Mouse (Mus musculus): ENCODE measurements around the gene Psmd9. TPM values are rescaled to one million over a fixed set of nuclear protein-coding genes. Genes with fewer than 3 reads are reported as not detected.

The Psmd9 gene
- polyA plus RNA-seq, 1 experiment from 2014 or later = 67.6 TPM

Other genes with a start within 250 kb of the Psmd9 start
- 29.6 and 31.7 TPM in 2 replicates for gene Kdm2b, start 179.6 kb upstream of the Psmd9 start, polyA plus RNA-seq (2015; fragmentation: Nextera tagmentation; extraction: Ambion mirVana)
- gene Orai1, start 154.3 kb upstream of the Psmd9 start, polyA plus RNA-seq (2015; fragmentation: Nextera tagmentation; extraction: Ambion mirVana) = 20.0 and 20.3 TPM in 2 replicates
- gene Morn3, start 122.4 kb upstream of the Psmd9 start, polyA plus RNA-seq (2015; fragmentation: Nextera tagmentation; extraction: Ambion mirVana) = 0.54 TPM in 1 of 2 replicates, not detected in the other
- 12.9 and 14.2 TPM in 2 replicates for gene Tmem120b, start 101.0 kb upstream of the Psmd9 start, polyA plus RNA-seq (2015; fragmentation: Nextera tagmentation; extraction: Ambion mirVana)
- gene Rhof, start 36.7 kb upstream of the Psmd9 start, polyA plus RNA-seq (2015; fragmentation: Nextera tagmentation; extraction: Ambion mirVana) = 1.9 and 2.3 TPM in 2 replicates
- gene Setd1b, start 27.2 kb upstream of the Psmd9 start, polyA plus RNA-seq (2015; fragmentation: Nextera tagmentation; extraction: Ambion mirVana) = 9.4 and 9.6 TPM in 2 replicates
- 2.2 and 5.3 TPM in 2 replicates for gene Hpd, start 13.3 kb downstream of the Psmd9 start, polyA plus RNA-seq (2015; fragmentation: Nextera tagmentation; extraction: Ambion mirVana)
- gene Wdr66, start 82.7 kb downstream of the Psmd9 start, polyA plus RNA-seq (2015; fragmentation: Nextera tagmentation; extraction: Ambion mirVana) = 0.86 and 0.92 TPM in 2 replicates
- gene Bcl7a, start 174.4 kb downstream of the Psmd9 start, polyA plus RNA-seq (2015; fragmentation: Nextera tagmentation; extraction: Ambion mirVana) = 19.9 and 21.0 TPM in 2 replicates
- gene Mlxip, start 225.4 kb downstream of the Psmd9 start, polyA plus RNA-seq (2015; fragmentation: Nextera tagmentation; extraction: Ambion mirVana) = 19.1 and 24.4 TPM in 2 replicates